Mouse (Mus musculus): ENCODE measurements at regions not wholly inside any gene's neighbourhood (a gene's known extent, or its start where the extent isn't known, plus 50 kb on each side); places are given as distances from the start of the nearest gene placed in this dataset.

- no peak for ATAC-seq (ENCODE audit: low FRiP score, low read depth)
- H3K4me3 ChIP-seq = no peak overlapping the region
- no peak overlapping the region for H3K27ac ChIP-seq (replicated peaks)
- H3K27me3 ChIP-seq = no peaks in the 10 kb centered on the region
- no peaks in the 10 kb centered on the region for H3K36me3 ChIP-seq
- no peak overlapping the region for H3K9ac ChIP-seq (replicated peaks)
- H3K9me3 ChIP-seq = no peaks in the 10 kb centered on the region
- H3K4me2 ChIP-seq (replicated peaks) = no peak overlapping the region
- WGBS = 94% methylated on average over 1 of the region's 1 CpGs
- no peaks in the 10 kb centered on the region for H3K4me1 ChIP-seq
Measured at GRCm38 (mm10) chr6:104055996-104056395, 436.6 kb upstream of the Cntn6 start.

- Histone ChIP-seq H3K9me3 (no peaks in the 10 kb centered on the region), H3K27ac (replicated peaks) (no peak overlapping the region), H3K4me3 (no peak overlapping the region), H3K4me1 (no peaks in the 10 kb centered on the region), H3K9ac (replicated peaks) (no peak overlapping the region), H3K27me3 (no peaks in the 10 kb centered on the region), H3K36me3 (no peaks in the 10 kb centered on the region), H3K4me2 (replicated peaks) (no peak overlapping the region)
- no peak for ATAC-seq (ENCODE audit: low FRiP score, low read depth)
Measured at GRCm38 (mm10) chr6:104061692-104062263, 430.8 kb upstream of the Cntn6 start.

GRCm38 (mm10) chr6:104080581-104080980 lies 412.0 kb upstream of the Cntn6 start:
- H3K27me3 ChIP-seq = no peaks in the 10 kb centered on the region
- no peaks in the 10 kb centered on the region for H3K4me1 ChIP-seq
- ATAC-seq (ENCODE audit: low FRiP score, low read depth) = no peak
- H3K36me3 ChIP-seq = no peaks in the 10 kb centered on the region
- H3K4me3 ChIP-seq = no peak overlapping the region
- no peak overlapping the region for H3K9ac ChIP-seq (replicated peaks)
- WGBS = 76% methylated on average over 3 of the region's 3 CpGs
- no peak overlapping the region for H3K4me2 ChIP-seq (replicated peaks)
- no peaks in the 10 kb centered on the region for H3K9me3 ChIP-seq
- H3K27ac ChIP-seq (replicated peaks) = no peak overlapping the region

GRCm38 (mm10) chr6:104082242-104082641 lies 410.3 kb upstream of the Cntn6 start:
- H3K4me3 ChIP-seq = no peak overlapping the region
- WGBS = 87% methylated on average over 2 of the region's 2 CpGs
- no peaks in the 10 kb centered on the region for H3K9me3 ChIP-seq
- H3K27me3 ChIP-seq = no peaks in the 10 kb centered on the region
- no peak overlapping the region for H3K9ac ChIP-seq (replicated peaks)
- no peak overlapping the region for H3K27ac ChIP-seq (replicated peaks)
- no peaks in the 10 kb centered on the region for H3K4me1 ChIP-seq
- no peak overlapping the region for H3K4me2 ChIP-seq (replicated peaks)
- ATAC-seq (ENCODE audit: low FRiP score, low read depth) = no peak
- H3K36me3 ChIP-seq = no peaks in the 10 kb centered on the region

- H3K9ac ChIP-seq (replicated peaks) = no peak overlapping the region
- no peak overlapping the region for H3K4me2 ChIP-seq (replicated peaks)
- H3K36me3 ChIP-seq = no peaks in the 10 kb centered on the region
- 84% methylated on average over 5 of the region's 5 CpGs for WGBS
- no peak for ATAC-seq (ENCODE audit: low FRiP score, low read depth)
- no peaks in the 10 kb centered on the region for H3K4me1 ChIP-seq
- no peaks in the 10 kb centered on the region for H3K27me3 ChIP-seq
- no peak overlapping the region for H3K4me3 ChIP-seq
- no peak overlapping the region for H3K27ac ChIP-seq (replicated peaks)
- no peaks in the 10 kb centered on the region for H3K9me3 ChIP-seq
Measured at GRCm38 (mm10) chr6:104108386-104108785, 384.2 kb upstream of the Cntn6 start.

Data from midbrain, embryonic 12.5 days (tissue).